Mouse (Mus musculus) cerebellum, adult 8-10 months (tissue): Measurements from ENCODE around the gene Gm20388.
A peak's percentile ranks its signal among the peaks of the same experiment; 100 is the strongest.

Experiments
- DNase-seq: peaks from one replicate; pipeline ENCODE4 v3.0.0; 2022

Gm20388 gene

GRCm38 (mm10) chr8:121628681-121629080 lies 1718.0 kb downstream of the Gm20388 start:
- no peak for DNase-seq

GRCm38 (mm10) chr8:121631645-121632071 lies 1721.0 kb downstream of the Gm20388 start:
- DNase-seq, result no peak

- DNase-seq, result no peak
These were observed 1721.8 kb downstream of the Gm20388 start for GRCm38 (mm10) chr8:121632401-121632800.

GRCm38 (mm10) chr8:121635534-121635933 lies 1724.9 kb downstream of the Gm20388 start:
- no peak for DNase-seq

GRCm38 (mm10) chr8:121636180-121636579 lies 1725.5 kb downstream of the Gm20388 start:
- no peak for DNase-seq

GRCm38 (mm10) chr8:121642804-121643203 lies 1732.2 kb downstream of the Gm20388 start:
- no peak for DNase-seq

GRCm38 (mm10) chr8:121643384-121643783 lies 1732.7 kb downstream of the Gm20388 start:
- DNase-seq, result no peak

GRCm38 (mm10) chr8:121647511-121648215 lies 1737.0 kb downstream of the Gm20388 start:
- no peak for DNase-seq

GRCm38 (mm10) chr8:121648451-121648850 lies 1737.8 kb downstream of the Gm20388 start:
- no peak for DNase-seq

GRCm38 (mm10) chr8:121649423-121649822 lies 1738.8 kb downstream of the Gm20388 start:
- no peak for DNase-seq

- no peak for DNase-seq
These were observed 1739.3 kb downstream of the Gm20388 start for GRCm38 (mm10) chr8:121649904-121650303.

GRCm38 (mm10) chr8:121650389-121651307 lies 1740.0 kb downstream of the Gm20388 start:
- DNase-seq, result no peak

- DNase-seq, result peak; percentile 43
These were observed 1740.8 kb downstream of the Gm20388 start for GRCm38 (mm10) chr8:121651308-121651873.

GRCm38 (mm10) chr8:121651874-121652361 lies 1741.3 kb downstream of the Gm20388 start:
- DNase-seq, result peak; percentile 70

- DNase-seq, result peak; percentile 98
These were observed 1742.2 kb downstream of the Gm20388 start, which contains the start of gene Zcchc14 for GRCm38 (mm10) chr8:121652774-121653323. Gene Zcchc14, minus strand, starts transcription at chr8:121652901.

- no peak for DNase-seq
These were observed 1742.8 kb downstream of the Gm20388 start for GRCm38 (mm10) chr8:121653340-121654019.

GRCm38 (mm10) chr8:121654131-121654530 lies 1743.5 kb downstream of the Gm20388 start:
- peak; percentile 39 for DNase-seq

GRCm38 (mm10) chr8:121654966-121655494 lies 1744.4 kb downstream of the Gm20388 start:
- DNase-seq, result no peak

- no peak for DNase-seq
These were observed 1750.0 kb downstream of the Gm20388 start for GRCm38 (mm10) chr8:121660602-121661001.

- DNase-seq, result no peak
These were observed 1751.2 kb downstream of the Gm20388 start for GRCm38 (mm10) chr8:121661631-121662357.

- DNase-seq, result no peak
These were observed 1752.5 kb downstream of the Gm20388 start for GRCm38 (mm10) chr8:121663101-121663500.
